Comparison of ENCODE assay signal across 8 mouse cellular contexts in genomic region chr13:91372130-91372875, GRCm38 (mm10).
DNase-seq lines count a peak whose midpoint lies in the region; ATAC-seq and TF ChIP-seq lines count a peak whose summit lies in the region.

No protein-coding gene starts in this region.

- no peaks in the 10 kb centered on the region for H3K9me3 ChIP-seq in forebrain, embryonic 10.5 days

- 69% methylated on average over 11 of the region's 11 CpGs for WGBS in thymus, adult 2 months
- WGBS in forebrain, embryonic 10.5 days, result 72% methylated on average over 11 of the region's 11 CpGs

- TF ChIP-seq CTCF in thymus, adult 2 months (IDR thresholded peaks at IDR 0.05; ENCODE audit: borderline replicate concordance, control insufficient read depth, extremely low read depth, insufficient read depth, low read length, poor library complexity), result no peak

- peak overlapping the region; percentile 96 for H3K27ac ChIP-seq in thymus, adult 2 months (ENCODE audit: control insufficient read depth, insufficient read depth, low read length)
- peak overlapping the region; percentile 98 for H3K27ac ChIP-seq in forebrain, embryonic 10.5 days

- H3K36me3 ChIP-seq in thymus, adult 2 months (ENCODE audit: control insufficient read depth, insufficient read depth, low read length), result no peaks in the 10 kb centered on the region
- H3K36me3 ChIP-seq in forebrain, embryonic 10.5 days (replicated peaks), result no peaks in the 10 kb centered on the region

- H3K4me1 ChIP-seq in thymus, adult 2 months (replicated peaks; ENCODE audit: control insufficient read depth, insufficient read depth, low read length), result peaks cover 21% of the 10 kb centered on the region
- H3K4me1 ChIP-seq in forebrain, embryonic 10.5 days, result peaks cover 76% of the 10 kb centered on the region

- DNase-seq in thymus, adult 2 months, result no peak
- DNase-seq in thymus, postnatal 10 days (ENCODE audit: low spot score in 2 of 2), result no peak
- peak; percentile 18 for DNase-seq in forebrain, embryonic 10.5 days (ENCODE audit: extremely low spot score, low spot score)
- peak; percentile 15 to 34 for DNase-seq in heart, postnatal 36 days
- peak; percentile 17 for DNase-seq in lung, postnatal 14 days
- no peak for DNase-seq in embryo, embryonic 10 days (ENCODE audit: low spot score)

- no peak overlapping the region for H3K4me3 ChIP-seq in thymus, adult 2 months (ENCODE audit: control insufficient read depth, insufficient read depth, low read length)
- H3K4me3 ChIP-seq in forebrain, embryonic 10.5 days, result no peak overlapping the region

- H3K27me3 ChIP-seq in thymus, adult 2 months (ENCODE audit: control insufficient read depth, insufficient read depth, low read length), result no peaks in the 10 kb centered on the region
- H3K27me3 ChIP-seq in forebrain, embryonic 10.5 days (ENCODE audit: poor library complexity, severe bottlenecking), result no peaks in the 10 kb centered on the region

- TF ChIP-seq POLR2A in thymus, adult 2 months (IDR thresholded peaks at IDR 0.05; ENCODE audit: control insufficient read depth, extremely low read depth, insufficient read depth, low read length, poor library complexity), result no peak

- intact Hi-C loops in heart, postnatal 36 days (cut with DNase I), result loop anchor here (2.0 to 5.0 kb wide), 4 partner anchors 78 to 445 kb away; no protein-coding TSS in a partner anchor

- ATAC-seq in monocyte, adult 5-6 weeks (replicated peaks; ENCODE audit: insufficient number of reproducible peaks, low FRiP score, low TSS enrichment, poor library complexity, severe bottlenecking), result no peak; the same call in 1 of the 2 replicates
- no peak for ATAC-seq in erythroid progenitor cell, adult 5-6 weeks (replicated peaks; ENCODE audit: low FRiP score, poor library complexity, severe bottlenecking)

Comparison
In these comparisons a context has a peak if more than half of its experiments do, and no peak if none do; other contexts are left out.
1. DNase-seq: peak in forebrain, embryonic 10.5 days (single experiment), heart, postnatal 36 days (2 of 2) and lung, postnatal 14 days (single experiment); none in thymus, adult 2 months (single experiment), thymus, postnatal 10 days (0 of 2) and embryo, embryonic 10 days (single experiment).